Mouse (Mus musculus) liver, embryonic 14.5 days (tissue): ENCODE results near the gene Axl.

Experiments used
- CTCF ChIP-seq: IDR thresholded peaks from 2 replicates; pipeline ENCODE4 v1.5.1; 2016; ENCODE audit warnings: antibody characterized with exemption, low read depth, control low read depth
- EP300 ChIP-seq: IDR thresholded peaks from 2 replicates; pipeline ENCODE4 v1.6.1; 2016; ENCODE audit warnings: antibody characterized with exemption, low read depth

GRCm38 (mm10) chr7:25720760-25721159 lies 67.7 kb downstream of the Axl start:
- TF ChIP-seq CTCF: no peak
- TF ChIP-seq EP300: no peak
